Mouse (Mus musculus): Measurements from ENCODE around the gene Prss2.

DNA sequence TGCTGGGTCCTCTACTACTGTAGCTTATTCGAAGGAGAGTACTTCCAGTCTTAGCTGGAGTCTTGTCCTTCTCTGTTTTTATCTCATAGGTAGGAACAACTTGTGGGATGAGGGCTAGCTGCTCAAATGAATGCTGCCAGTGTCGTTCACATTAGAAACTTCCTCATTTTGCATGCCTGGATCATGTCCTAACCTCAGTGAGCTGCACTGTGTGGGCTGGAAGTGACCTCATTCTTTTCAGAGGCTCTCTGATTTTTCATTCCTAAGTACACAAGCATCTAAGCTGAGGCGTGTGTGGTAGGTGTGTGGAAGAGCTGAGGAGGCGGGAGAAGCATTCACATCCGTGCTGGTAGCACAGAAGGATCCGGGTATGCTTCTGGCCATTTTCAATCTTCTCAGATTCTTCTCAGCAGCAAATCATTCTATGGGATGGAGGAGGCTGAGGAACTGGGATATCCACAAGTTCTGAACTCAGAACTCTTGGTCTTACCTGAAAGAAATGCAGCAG is 3.5 kb upstream of the Prss2 start:
- TF ChIP-seq CTCF (IDR thresholded peaks at IDR 0.05; ENCODE audit: control insufficient read depth, insufficient read depth, insufficient read length) (no peak), CEBPB (IDR thresholded peaks at IDR 0.05; ENCODE audit: low read depth) (no peak), USF1 (IDR thresholded peaks at IDR 0.05; ENCODE audit: low read depth) (no peak), MAX (IDR thresholded peaks at IDR 0.05) (no peak), MYOD1 (IDR thresholded peaks at IDR 0.05; ENCODE audit: control insufficient read depth, insufficient read length, low read depth) (no peak), MYOG (IDR thresholded peaks at IDR 0.05; ENCODE audit: control insufficient read depth, extremely low read depth, insufficient read length) (no peak), FOSL1 (IDR thresholded peaks at IDR 0.05; ENCODE audit: insufficient read depth, low read length, poor library complexity, severe bottlenecking) (no peak)

Measured in C2C12 (cell line).